Mouse (Mus musculus): ENCODE results near the gene Rimklb.

The Rimklb gene

GRCm38 (mm10) chr6:122435270-122435669 is 63.3 kb downstream of the Rimklb start:
- no peak for DNase-seq (ENCODE audit: low read depth in 1 of 2, low spot score in 2 of 2)

- no peak for DNase-seq (ENCODE audit: low read depth in 1 of 2, low spot score in 2 of 2)
These were observed 71.1 kb downstream of the Rimklb start for GRCm38 (mm10) chr6:122427456-122427855.

- no peak for DNase-seq (ENCODE audit: low read depth in 1 of 2, low spot score in 2 of 2)
These were observed 81.5 kb downstream of the Rimklb start for GRCm38 (mm10) chr6:122417015-122417414.

- no peak for DNase-seq (ENCODE audit: low read depth in 1 of 2, low spot score in 2 of 2)
These were observed 82.2 kb downstream of the Rimklb start for GRCm38 (mm10) chr6:122416347-122416746.

GRCm38 (mm10) chr6:122411281-122411680 is 87.3 kb downstream of the Rimklb start:
- DNase-seq (ENCODE audit: low read depth in 1 of 2, low spot score in 2 of 2): no peak

GRCm38 (mm10) chr6:122402240-122402639 is 96.3 kb downstream of the Rimklb start:
- no peak for DNase-seq (ENCODE audit: low read depth in 1 of 2, low spot score in 2 of 2)

- DNase-seq (ENCODE audit: low read depth in 1 of 2, low spot score in 2 of 2): no peak
These were observed 98.3 kb downstream of the Rimklb start for GRCm38 (mm10) chr6:122400263-122400662.

All from monocyte, adult 2 months (primary cell).